Mouse (Mus musculus) C2C12 (cell line): ENCODE results near the gene Pole4. TPM values are rescaled to one million over a fixed set of nuclear protein-coding genes. Genes with fewer than 3 reads are reported as not detected.

Experiments
- H3K27me3 ChIP-seq: one replicate; pipeline ENCODE4 v1.6.1; 2011; ENCODE audit not compliant: control insufficient read depth, insufficient read depth, insufficient read length
- H3K36me3 ChIP-seq: one replicate; pipeline ENCODE4 v1.6.1; 2011; ENCODE audit not compliant: control insufficient read depth, insufficient read depth
- H3K4me3 ChIP-seq: one replicate; pipeline ENCODE4 v1.5.1; 2011; ENCODE audit warnings: mild to moderate bottlenecking, control low read depth; ENCODE audit not compliant: poor library complexity, insufficient read depth, severe bottlenecking
- H3K79me2 ChIP-seq: one replicate; pipeline ENCODE4 v1.6.1; 2011; ENCODE audit not compliant: control insufficient read depth, insufficient read depth
- H3K79me3 ChIP-seq: one replicate; pipeline ENCODE4 v1.6.1; 2011; ENCODE audit warnings: low read depth, control low read depth
- H3ac ChIP-seq: one replicate; pipeline ENCODE3; 2011; ENCODE audit warnings: low read depth; ENCODE audit not compliant: control insufficient read depth, insufficient read length
- CEBPB ChIP-seq: IDR thresholded peaks from one replicate; pipeline ENCODE4 v1.6.1; 2011; ENCODE audit warnings: low read depth, mild to moderate bottlenecking, control low read depth, moderate library complexity
- CTCF ChIP-seq: IDR thresholded peaks from one replicate; pipeline ENCODE4 v1.5.1; 2011; ENCODE audit not compliant: control insufficient read depth, insufficient read depth, insufficient read length
- FOSL1 ChIP-seq: IDR thresholded peaks from one replicate; pipeline ENCODE4 v1.8.0; 2011; ENCODE audit warnings: mild to moderate bottlenecking, low read length; ENCODE audit not compliant: poor library complexity, insufficient read depth, severe bottlenecking
- MAX ChIP-seq: IDR thresholded peaks from one replicate; pipeline ENCODE4 v1.6.1; 2011; ENCODE audit warnings: mild to moderate bottlenecking, control low read depth
- MYOD1 ChIP-seq: IDR thresholded peaks from one replicate; pipeline ENCODE4 v1.6.1; 2011; ENCODE audit warnings: low read depth; ENCODE audit not compliant: control insufficient read depth, insufficient read length
- MYOG ChIP-seq: IDR thresholded peaks from one replicate; pipeline ENCODE4 v1.6.1; 2011; ENCODE audit not compliant: control insufficient read depth, insufficient read length; ENCODE audit errors: extremely low read depth
- USF1 ChIP-seq: IDR thresholded peaks from one replicate; pipeline ENCODE4 v1.6.1; 2011; ENCODE audit warnings: low read depth, mild to moderate bottlenecking, control low read depth, moderate library complexity
- polyA plus RNA-seq: library from polyadenylated mRNA; unstranded; fragments of >200 nt; fragmentation: generic; extraction: Trizol; gene quantifications from one replicate; pipeline ENCODE4 v1.2.1, GENCODE M21; 2012; ENCODE audit warnings: missing spikeins

The Pole4 gene
- polyA plus RNA-seq, 1 experiment = 59.1 TPM

DNA sequence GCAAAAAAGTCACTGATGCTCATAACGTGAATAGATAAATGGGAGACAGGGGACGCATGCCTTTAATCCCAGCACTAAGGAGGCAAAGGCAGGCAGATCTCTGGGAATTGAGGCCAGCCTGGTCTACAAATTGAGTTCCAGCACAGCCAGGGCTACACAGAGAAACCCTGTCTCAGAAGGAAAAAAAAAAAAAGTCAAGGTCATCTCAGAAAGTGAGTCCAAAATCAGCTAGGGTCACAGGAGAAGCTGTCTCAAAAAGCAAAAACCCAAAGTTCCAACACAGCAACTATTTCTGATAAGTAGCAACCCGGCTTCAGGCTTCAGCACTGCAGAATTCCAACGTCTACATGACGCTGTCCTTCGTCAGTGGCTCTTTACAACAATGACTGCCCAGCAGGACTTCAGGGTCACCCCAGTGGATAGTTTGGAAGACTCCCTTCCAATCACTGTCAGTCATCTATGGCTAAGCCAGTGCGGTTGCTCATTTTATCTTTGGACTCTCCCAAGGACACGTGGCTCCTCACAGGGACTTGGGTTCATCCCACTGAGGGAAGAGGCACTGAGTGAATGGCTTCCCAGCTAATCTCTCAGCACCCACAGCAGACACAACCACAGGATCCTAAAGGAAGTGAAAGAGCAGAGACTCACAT lies 35.8 kb upstream of the Pole4 start:
- peaks cover 71% of the 10 kb centered on the region for H3K36me3 ChIP-seq
- TF ChIP-seq MYOG = no peak
- TF ChIP-seq MYOD1 = no peak
- no peak overlapping the region for H3ac ChIP-seq

DNA sequence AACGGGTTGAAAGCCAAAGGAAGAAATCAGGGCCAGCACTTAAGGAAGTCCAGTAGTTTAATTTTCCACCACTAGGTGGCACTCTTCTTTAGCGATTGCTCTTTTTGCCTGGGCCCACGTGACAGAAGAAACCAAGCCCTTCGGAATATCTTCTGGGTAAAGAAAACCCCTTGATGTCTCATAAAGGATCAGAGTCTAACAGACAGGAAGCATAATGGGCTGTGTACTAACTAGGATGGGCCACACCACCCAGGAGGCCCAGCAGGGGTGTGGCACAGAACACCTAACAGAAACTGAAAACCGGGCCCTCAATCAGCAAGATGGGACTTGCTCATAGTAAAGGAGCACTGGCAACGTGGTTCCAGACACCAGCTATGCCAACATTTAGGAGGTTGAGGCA lies 35.1 kb upstream of the Pole4 start:
- Histone ChIP-seq H3K4me3 (no peak overlapping the region), H3ac (no peak overlapping the region), H3K27me3 (no peaks in the 10 kb centered on the region), H3K36me3 (peaks cover 63% of the 10 kb centered on the region), H3K79me3 (no peaks in the 10 kb centered on the region), H3K79me2 (no peaks in the 10 kb centered on the region)
- TF ChIP-seq CTCF (peak; percentile 10), USF1 (peak; percentile 99), FOSL1 (no peak)

More for the DNA sequence above, 35.8 kb upstream of the Pole4 start:
- Histone ChIP-seq H3K79me3 (no peaks in the 10 kb centered on the region), H3K4me3 (no peak overlapping the region), H3K27me3 (no peaks in the 10 kb centered on the region), H3K79me2 (peaks cover under 1% of the 10 kb centered on the region)

DNA sequence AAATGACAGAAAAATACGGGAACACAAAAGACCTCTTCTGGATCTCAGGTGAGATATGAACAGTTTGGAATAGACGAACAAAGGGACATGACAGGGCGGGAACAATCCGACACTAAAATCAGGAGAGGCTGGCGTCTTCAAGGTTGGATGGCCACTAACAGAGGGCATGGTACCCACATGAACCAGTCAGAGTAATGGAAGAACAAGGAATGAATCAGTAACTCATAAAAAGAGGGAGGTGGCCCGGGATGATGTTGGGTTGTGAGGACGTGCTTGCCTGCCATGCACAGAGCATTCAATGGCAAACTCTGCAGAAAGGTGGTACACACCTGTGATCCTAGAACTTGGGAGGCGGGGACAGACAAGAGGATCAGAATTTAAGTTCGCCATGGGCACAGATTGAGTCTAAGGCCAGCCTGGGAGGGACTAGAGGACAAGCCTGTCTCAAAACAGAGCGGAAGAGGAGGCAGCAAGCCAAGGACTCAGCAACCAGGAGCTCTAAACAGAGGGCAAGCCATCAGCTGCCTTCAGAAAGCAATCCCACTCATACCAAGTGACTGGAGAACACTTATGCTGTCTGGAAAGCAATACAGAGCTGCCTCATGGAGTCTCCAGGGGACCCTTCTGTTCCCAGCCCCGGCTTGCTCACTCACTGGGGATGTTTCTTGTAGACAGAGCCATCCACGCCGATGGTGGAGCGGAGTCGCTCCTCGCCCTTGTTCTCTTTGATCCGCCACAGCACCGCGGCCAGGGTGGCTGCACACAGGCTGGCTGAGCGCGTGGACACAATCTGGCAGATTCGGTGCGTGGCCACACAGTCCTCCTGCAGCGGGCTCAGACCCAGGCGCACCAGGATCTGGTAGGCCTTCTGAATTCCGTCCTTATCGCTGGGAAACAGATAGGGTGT lies 32.7 kb upstream of the Pole4 start:
- no peak for TF ChIP-seq CEBPB
- no peak for TF ChIP-seq MYOD1
- TF ChIP-seq MAX = no peak
- TF ChIP-seq FOSL1 = no peak
- TF ChIP-seq MYOG = no peak
- no peak for TF ChIP-seq USF1
- no peak for TF ChIP-seq CTCF
- no peaks in the 10 kb centered on the region for H3K27me3 ChIP-seq
- no peaks in the 10 kb centered on the region for H3K79me2 ChIP-seq
- peaks cover 61% of the 10 kb centered on the region for H3K36me3 ChIP-seq
- H3ac ChIP-seq = no peak overlapping the region
- H3K4me3 ChIP-seq = no peak overlapping the region
- H3K79me3 ChIP-seq = no peaks in the 10 kb centered on the region

DNA sequence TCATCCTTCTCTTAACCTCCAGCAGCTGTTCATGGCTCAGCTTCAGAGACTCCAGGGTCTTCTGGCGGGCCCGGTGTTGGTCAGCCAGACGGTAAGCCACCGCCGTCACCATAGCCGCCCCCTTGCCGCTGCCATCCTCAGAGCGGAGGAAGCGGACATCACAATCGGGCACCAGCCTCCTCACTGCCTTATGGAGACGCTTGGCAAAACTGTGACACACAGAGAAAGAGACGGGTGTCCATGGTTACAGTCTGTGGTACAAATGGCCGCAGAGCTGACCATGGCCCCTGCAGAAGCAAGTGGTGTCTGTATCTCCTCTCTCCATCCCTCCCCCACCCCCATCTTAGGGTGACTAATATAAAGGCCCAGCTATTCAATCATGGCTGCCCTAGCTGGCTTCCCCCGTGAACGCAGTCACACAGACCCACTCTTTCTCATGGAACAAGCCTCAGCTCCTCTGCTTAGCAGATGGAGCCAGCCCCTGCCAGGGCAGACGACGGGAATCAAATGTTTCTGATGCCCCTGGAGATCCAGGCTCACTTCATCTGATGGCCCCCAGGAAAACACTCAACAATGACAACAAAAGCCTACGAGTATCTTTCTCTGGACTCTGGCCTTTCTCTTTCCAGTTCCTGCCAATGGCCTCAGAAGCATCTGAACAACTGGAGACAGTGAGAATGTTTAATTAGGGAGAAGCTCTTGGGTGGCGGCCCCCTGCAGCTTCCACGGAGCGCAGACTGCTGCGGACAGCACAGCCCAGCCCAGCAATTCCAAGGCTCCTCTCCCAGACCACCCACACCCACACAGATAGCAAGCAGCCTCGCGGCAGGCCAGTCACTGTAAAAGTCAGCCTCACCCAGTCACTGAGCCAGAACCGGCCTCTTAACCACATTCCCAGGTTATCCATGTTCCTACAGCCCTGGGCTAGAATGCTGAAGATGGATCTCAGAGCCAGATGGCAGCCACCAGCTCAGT lies 31.7 kb upstream of the Pole4 start:
- Histone ChIP-seq H3K27me3 (no peaks in the 10 kb centered on the region), H3K79me3 (no peaks in the 10 kb centered on the region), H3K4me3 (no peak overlapping the region), H3ac (no peak overlapping the region), H3K79me2 (no peaks in the 10 kb centered on the region), H3K36me3 (peaks cover 57% of the 10 kb centered on the region)
- TF ChIP-seq MYOG = no peak
- no peak for TF ChIP-seq CEBPB
- TF ChIP-seq MYOD1 = no peak
- no peak for TF ChIP-seq CTCF
- TF ChIP-seq USF1 = no peak
- TF ChIP-seq MAX = no peak
- TF ChIP-seq FOSL1 = no peak

DNA sequence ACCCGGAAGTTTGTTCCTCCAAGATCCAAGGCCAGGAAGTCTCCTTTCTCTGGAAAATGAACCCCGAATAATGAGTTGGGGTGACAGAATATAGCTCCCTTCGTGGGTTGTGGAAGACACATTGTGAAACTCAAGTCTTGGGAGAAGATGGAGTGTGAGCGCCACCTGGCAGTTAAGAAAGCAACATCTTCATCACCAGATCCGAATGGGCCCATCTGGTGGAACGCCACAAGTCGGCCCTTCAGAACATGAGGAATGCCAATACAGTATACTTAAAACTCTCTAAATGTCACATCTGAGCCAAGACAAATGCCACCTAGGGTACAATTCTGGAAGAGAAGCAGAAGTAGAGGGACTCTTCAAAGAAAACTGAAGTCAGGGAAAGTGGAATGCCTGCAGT lies 30.2 kb upstream of the Pole4 start:
- TF ChIP-seq CEBPB = no peak
- no peak for TF ChIP-seq CTCF
- TF ChIP-seq FOSL1 = no peak
- TF ChIP-seq MYOD1 = no peak
- no peak for TF ChIP-seq USF1
- no peak for TF ChIP-seq MYOG
- no peak for TF ChIP-seq MAX

More for the DNA sequence above, 30.2 kb upstream of the Pole4 start:
- Histone ChIP-seq H3ac (no peak overlapping the region), H3K4me3 (no peak overlapping the region), H3K36me3 (peaks cover 61% of the 10 kb centered on the region), H3K79me3 (no peaks in the 10 kb centered on the region), H3K79me2 (no peaks in the 10 kb centered on the region), H3K27me3 (no peaks in the 10 kb centered on the region)
